Mouse (Mus musculus) liver, postnatal 0 days (tissue): Measurements from ENCODE around the gene F12. TPM values are rescaled to one million over a fixed set of nuclear protein-coding genes. Genes with fewer than 3 reads are reported as not detected.
"Not testable (repeated sequence)": the region's sequence is repeated elsewhere in the genome, so short reads cannot be mapped to it uniquely, and the experiment has no call there.

Experiments used
- ATAC-seq: fragments of 200-750 bp; cut with Nextera tagmentation; 2 replicates; pipeline ENCODE4 v1.8.0; 2017; ENCODE audit warnings: mild to moderate bottlenecking, moderate library complexity
- DNase-seq: peaks from one replicate; pipeline ENCODE4 v3.0.0-alpha.2; 2016
- H3K27ac ChIP-seq: fragments of 300-500 bp; sonication (generic); 2 replicates; pipeline ENCODE4 v1.5.1; 2014; ENCODE audit warnings: antibody characterized with exemption, moderate library complexity, mild to moderate bottlenecking, low read depth
- H3K27me3 ChIP-seq: fragments of 300-500 bp; sonication (generic); 2 replicates; pipeline ENCODE4 v1.6.1; 2014; ENCODE audit warnings: low read length, control low read depth, mixed read lengths; ENCODE audit not compliant: insufficient read depth
- H3K36me3 ChIP-seq: fragments of 300-500 bp; sonication (generic); replicated peaks from 2 replicates; pipeline ENCODE4 v1.6.1; 2014; ENCODE audit warnings: mild to moderate bottlenecking, control low read depth, low read length, moderate library complexity, mixed read lengths; ENCODE audit not compliant: insufficient read depth
- H3K4me1 ChIP-seq: fragments of 300-500 bp; sonication (generic); 2 replicates; pipeline ENCODE4 v1.6.1; 2014; ENCODE audit warnings: antibody characterized with exemption, mild to moderate bottlenecking, control low read depth; ENCODE audit not compliant: insufficient read depth
- H3K4me2 ChIP-seq: fragments of 300-500 bp; sonication (generic); 2 replicates; pipeline ENCODE4 v1.6.1; 2014; ENCODE audit warnings: low read depth, mild to moderate bottlenecking, low read length, moderate library complexity, mixed read lengths
- H3K4me3 ChIP-seq: fragments of 300-500 bp; sonication (generic); 2 replicates; pipeline ENCODE4 v1.5.1; 2014; ENCODE audit warnings: low read depth, low read length
- H3K9ac ChIP-seq: fragments of 300-500 bp; sonication (generic); replicated peaks from 2 replicates; pipeline ENCODE4 v1.6.1; 2014; ENCODE audit warnings: mild to moderate bottlenecking, moderate library complexity
- H3K9me3 ChIP-seq: fragments of 300-500 bp; sonication (generic); 2 replicates; pipeline ENCODE4 v1.6.1; 2016; ENCODE audit warnings: mild to moderate bottlenecking, control low read depth, low read length, mixed read lengths
- CTCF ChIP-seq: sonication (generic); IDR thresholded peaks from 2 replicates; pipeline ENCODE4 v1.5.1; 2016; ENCODE audit warnings: antibody characterized with exemption, low read depth
- EP300 ChIP-seq: IDR thresholded peaks from 2 replicates; pipeline ENCODE4 v1.6.1; 2016; ENCODE audit warnings: antibody characterized with exemption, low read depth, mild to moderate bottlenecking
- WGBS: fragments of 180-500 bp; shearing (Covaris S2); extraction: QIAGEN DNeasy Blood & Tissue Kit; methylation state at CpG from one replicate; pipeline ENCODE4 v1.1.7; 2014; ENCODE audit not compliant: insufficient replicate concordance; 5-methylcytosine and 5-hydroxymethylcytosine counted together
- polyA plus RNA-seq: library from polyadenylated mRNA; unstranded; fragments of >200 nt; fragmentation: Nextera tagmentation; extraction: Ambion mirVana; gene quantifications from 2 replicates; pipeline ENCODE4 v1.2.1, GENCODE M21; 2015

F12 gene
- polyA plus RNA-seq, 1 experiment from 2014 or later, result 418 TPM

GRCm38 (mm10) chr13:55445361-55446091, 18.9 kb upstream of the F12 start:
- DNase-seq, result no peak
- TF ChIP-seq EP300, result no peak
- no peak for TF ChIP-seq CTCF
- H3K4me1 ChIP-seq, result peaks cover 48% of the 10 kb centered on the region

GRCm38 (mm10) chr13:55444937-55445315, 18.3 kb upstream of the F12 start, which contains the start of gene Grk6:
Gene Grk6, plus strand, starts transcription at chr13:55445072.
- Histone ChIP-seq H3K9ac (peak within 1 kb of the TSS; percentile 82), H3K4me3 (peak within 1 kb of the TSS; percentile 65), H3K27ac (peak within 1 kb of the TSS; percentile 91), H3K4me2 (peak within 1 kb of the TSS; percentile 79), H3K36me3 (no peaks in the 10 kb centered on the region; the same call in 1 of the 2 replicates), H3K27me3 (no peaks in the 10 kb centered on the region), H3K9me3 (no peaks in the 10 kb centered on the region), H3K4me1 (peaks cover 44% of the 10 kb centered on the region)
- peak; percentile 94 for ATAC-seq
- peak; percentile 99 for DNase-seq
- WGBS, result under 1% methylated on average over 35 of the region's 35 CpGs
- TF ChIP-seq CTCF (no peak), EP300 (peak; percentile 64; the same call in 1 of the 2 replicates)

More at GRCm38 (mm10) chr13:55445361-55446091, 18.9 kb upstream of the F12 start:
- WGBS, result under 1% methylated on average over 36 of the region's 66 CpGs
- H3K4me3 ChIP-seq, result peak overlapping the region; percentile 65
- peaks cover 5% of the 10 kb centered on the region for H3K36me3 ChIP-seq
- H3K9me3 ChIP-seq, result no peaks in the 10 kb centered on the region
- H3K27ac ChIP-seq, result peak overlapping the region; percentile 91
- H3K9ac ChIP-seq, result peak overlapping the region; percentile 82
- H3K4me2 ChIP-seq, result peak overlapping the region; percentile 79
- no peaks in the 10 kb centered on the region for H3K27me3 ChIP-seq
- ATAC-seq, result no peak

- peak overlapping the region; percentile 53 for H3K9ac ChIP-seq
- H3K27ac ChIP-seq, result peak overlapping the region; percentile 91
- peaks cover 39% of the 10 kb centered on the region for H3K4me1 ChIP-seq
- H3K9me3 ChIP-seq, result no peaks in the 10 kb centered on the region
- TF ChIP-seq EP300, result no peak
- TF ChIP-seq CTCF, result no peak
- WGBS, result under 1% methylated on average over 33 of the region's 33 CpGs
- peak overlapping the region; percentile 79 for H3K4me2 ChIP-seq
- no peak for DNase-seq
- H3K27me3 ChIP-seq, result no peaks in the 10 kb centered on the region
- H3K4me3 ChIP-seq, result peak overlapping the region; percentile 65
- no peaks in the 10 kb centered on the region; the same call in 1 of the 2 replicates for H3K36me3 ChIP-seq
- peak; percentile 39 for ATAC-seq
Observed at GRCm38 (mm10) chr13:55444286-55444936, 17.8 kb upstream of the F12 start.

GRCm38 (mm10) chr13:55443799-55444285, 17.2 kb upstream of the F12 start:
- Histone ChIP-seq H3K4me3 (peak overlapping the region; percentile 65), H3K36me3 (no peaks in the 10 kb centered on the region; the same call in 1 of the 2 replicates), H3K4me2 (peak overlapping the region; percentile 79), H3K27me3 (no peaks in the 10 kb centered on the region), H3K9ac (peak overlapping the region; percentile 53), H3K4me1 (peaks cover 33% of the 10 kb centered on the region), H3K9me3 (no peaks in the 10 kb centered on the region), H3K27ac (peak overlapping the region; percentile 91)
- no peak for DNase-seq
- TF ChIP-seq CTCF, result no peak
- no peak for TF ChIP-seq EP300
- 30% methylated on average over 9 of the region's 9 CpGs for WGBS
- no peak for ATAC-seq

GRCm38 (mm10) chr13:55437111-55437629, 10.6 kb upstream of the F12 start:
- H3K9me3 ChIP-seq, ATAC-seq, H3K9ac ChIP-seq, H3K27ac ChIP-seq, H3K4me1 ChIP-seq, H3K27me3 ChIP-seq, H3K4me2 ChIP-seq, DNase-seq, H3K36me3 ChIP-seq, H3K4me3 ChIP-seq: not testable (repeated sequence)
- WGBS, result 61% methylated on average over 14 of the region's 15 CpGs

- Histone ChIP-seq H3K4me3 (no peak overlapping the region), H3K36me3 (no peaks in the 10 kb centered on the region), H3K4me2 (no peak overlapping the region), H3K27me3 (no peaks in the 10 kb centered on the region), H3K4me1 (peaks cover 16% of the 10 kb centered on the region), H3K9me3 (no peaks in the 10 kb centered on the region), H3K27ac (peak overlapping the region; percentile 49; the same call in 1 of the 2 replicates), H3K9ac (no peak overlapping the region)
- 28% methylated on average over 10 of the region's 10 CpGs for WGBS
- DNase-seq (no peak), ATAC-seq (no peak)
- no peak for TF ChIP-seq EP300
- no peak for TF ChIP-seq CTCF
Observed at GRCm38 (mm10) chr13:55431889-55432685, 5.5 kb upstream of the F12 start.
